In the genomic region with DNA sequence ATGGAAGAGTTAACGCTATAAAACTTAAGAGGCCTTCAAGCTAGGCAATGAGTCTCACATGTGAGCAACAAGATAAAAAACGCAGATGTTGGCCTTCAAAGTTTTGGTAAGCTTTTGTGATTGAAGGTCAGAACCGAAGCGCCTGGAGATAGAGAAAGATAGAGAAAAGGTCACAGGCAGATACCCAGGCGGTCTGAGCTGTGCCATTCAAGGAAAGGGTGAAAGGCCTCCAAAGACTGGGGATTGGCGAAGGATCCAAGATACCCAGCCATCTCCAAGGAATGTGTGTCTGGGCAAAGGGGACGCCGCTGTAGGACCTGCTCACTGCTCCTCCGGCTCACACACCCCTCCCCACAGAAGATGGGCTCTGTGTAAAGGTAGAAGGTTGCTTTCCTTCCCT, we compare ENCODE assay signal across 16 mouse cellular contexts. TPM values are rescaled to one million over a fixed set of nuclear protein-coding genes. Genes with fewer than 3 reads are reported as not detected.
DNase-seq lines count a peak whose midpoint lies in the region; ATAC-seq and TF ChIP-seq lines count a peak whose summit lies in the region.
"Had no signal": no experiment of that assay in that cellular context is flagged by ENCODE, and none has a peak within 500 bp of the region (broad histone marks: within the 10 kb centered on the region; RNA-seq: fewer than 3 reads in every experiment).

No protein-coding gene starts in this region.

- H3K9me3 ChIP-seq in heart, embryonic 10.5 days, result no peaks in the 10 kb centered on the region
- H3K9me3 ChIP-seq in lung, embryonic 14.5 days (ENCODE audit: low read depth, low read length), result no peaks in the 10 kb centered on the region
- no peaks in the 10 kb centered on the region for H3K9me3 ChIP-seq in liver, embryonic 15.5 days (replicated peaks)
- no peaks in the 10 kb centered on the region for H3K9me3 ChIP-seq in forebrain, embryonic 13.5 days (replicated peaks)
- H3K9me3 ChIP-seq: embryonic facial prominence, embryonic 12.5 days; G1E; hindbrain, embryonic 13.5 days; neural tube, embryonic 13.5 days had no signal

- no peak for ATAC-seq in lung, embryonic 14.5 days (ENCODE audit: insufficient read depth)
- no peak for ATAC-seq in liver, embryonic 15.5 days (ENCODE audit: insufficient read depth)
- ATAC-seq in forebrain, embryonic 13.5 days, result no peak

- H3K27me3 ChIP-seq in heart, embryonic 10.5 days (ENCODE audit: insufficient read depth, poor library complexity, severe bottlenecking), result no peaks in the 10 kb centered on the region
- H3K27me3 ChIP-seq in lung, embryonic 14.5 days (ENCODE audit: insufficient read depth, low read length), result peaks cover 7% of the 10 kb centered on the region; the same call in 1 of the 2 replicates
- peaks cover 17% of the 10 kb centered on the region for H3K27me3 ChIP-seq in liver, embryonic 15.5 days
- no peaks in the 10 kb centered on the region for H3K27me3 ChIP-seq in forebrain, embryonic 13.5 days
- H3K27me3 ChIP-seq: embryonic facial prominence, embryonic 12.5 days; neural tube, embryonic 13.5 days had no signal

- peak overlapping the region; percentile 93 for H3K27ac ChIP-seq in heart, embryonic 10.5 days
- peak overlapping the region; percentile 96; the same call in 1 of the 2 replicates for H3K27ac ChIP-seq in lung, embryonic 14.5 days (ENCODE audit: low read depth)
- peak overlapping the region; percentile 100 for H3K27ac ChIP-seq in liver, embryonic 15.5 days (replicated peaks)
- H3K27ac ChIP-seq in forebrain, embryonic 13.5 days, result no peak overlapping the region

- DNase-seq in heart, embryonic 10.5 days (ENCODE audit: low spot score), result no peak
- DNase-seq in heart, postnatal 4 days, result no peak
- no peak for DNase-seq in lung, embryonic 14.5 days
- DNase-seq in lung, postnatal 36 days, result no peak
- DNase-seq in adrenal gland, postnatal 36 days, result peak; percentile 46 to 55
- DNase-seq in right cerebral cortex, postnatal 25 days, result no peak
- DNase-seq: cerebellum, postnatal 36 days; midbrain, embryonic 14.5 days; thymus, postnatal 36 days had no signal

- peaks cover 9% of the 10 kb centered on the region; the same call in 1 of the 2 replicates for H3K36me3 ChIP-seq in heart, embryonic 10.5 days
- H3K36me3 ChIP-seq in lung, embryonic 14.5 days (ENCODE audit: insufficient read depth), result peaks cover 20% of the 10 kb centered on the region
- peaks cover 41% of the 10 kb centered on the region for H3K36me3 ChIP-seq in liver, embryonic 15.5 days (replicated peaks)
- H3K36me3 ChIP-seq in forebrain, embryonic 13.5 days (ENCODE audit: poor library complexity, severe bottlenecking), result peaks cover 36% of the 10 kb centered on the region

- no peak overlapping the region for H3K4me3 ChIP-seq in heart, embryonic 10.5 days
- H3K4me3 ChIP-seq in lung, embryonic 14.5 days (ENCODE audit: low read depth, low read length), result no peak overlapping the region
- H3K4me3 ChIP-seq in liver, embryonic 15.5 days (replicated peaks), result no peak overlapping the region
- no peak overlapping the region for H3K4me3 ChIP-seq in forebrain, embryonic 13.5 days
- H3K4me3 ChIP-seq: embryonic facial prominence, embryonic 12.5 days; hindbrain, embryonic 13.5 days; neural tube, embryonic 13.5 days had no signal

- 78% methylated on average over 9 of the region's 9 CpGs for WGBS in heart, embryonic 10.5 days
- 84% methylated on average over 9 of the region's 9 CpGs for WGBS in lung, embryonic 14.5 days
- 58% methylated on average over 9 of the region's 9 CpGs for WGBS in liver, embryonic 15.5 days (ENCODE audit: insufficient replicate concordance)
- WGBS in forebrain, embryonic 13.5 days, result 89% methylated on average over 9 of the region's 9 CpGs

- no peak overlapping the region for H3K4me2 ChIP-seq in lung, embryonic 14.5 days
- no peak overlapping the region for H3K4me2 ChIP-seq in liver, embryonic 15.5 days
- no peak overlapping the region for H3K4me2 ChIP-seq in forebrain, embryonic 13.5 days
- H3K4me2 ChIP-seq: embryonic facial prominence, embryonic 12.5 days; hindbrain, embryonic 13.5 days; neural tube, embryonic 13.5 days had no signal

- H3K9ac ChIP-seq in lung, embryonic 14.5 days, result no peak overlapping the region
- H3K9ac ChIP-seq in liver, embryonic 15.5 days, result no peak overlapping the region
- H3K9ac ChIP-seq in forebrain, embryonic 13.5 days, result no peak overlapping the region
- H3K9ac ChIP-seq: embryonic facial prominence, embryonic 12.5 days; hindbrain, embryonic 13.5 days; neural tube, embryonic 13.5 days had no signal

- peaks cover 71% of the 10 kb centered on the region for H3K4me1 ChIP-seq in heart, embryonic 10.5 days
- peaks cover 28% of the 10 kb centered on the region for H3K4me1 ChIP-seq in lung, embryonic 14.5 days (ENCODE audit: insufficient read depth)
- H3K4me1 ChIP-seq in liver, embryonic 15.5 days (replicated peaks), result peaks cover 73% of the 10 kb centered on the region
- H3K4me1 ChIP-seq in forebrain, embryonic 13.5 days, result peaks cover 15% of the 10 kb centered on the region

- TF ChIP-seq CTCF in lung, embryonic 14.5 days (IDR thresholded peaks at IDR 0.05; ENCODE audit: low read depth), result no peak

RNA-seq across cellular contexts. Expression of a gene that starts 4.8 kb away (rescaled TPM):
- 13.9 and 15.8 TPM in 2 replicates for polyA plus RNA-seq in heart, embryonic 10.5 days (2016; fragmentation: Nextera tagmentation; extraction: Ambion mirVana)
- 10 to 100 TPM in 1 of 2 experiments, 1 to 10 TPM in 1; 9.0 to 10.1 TPM for total RNA-seq in heart, postnatal 4 days (2021)
- polyA plus RNA-seq in lung, embryonic 14.5 days (2014; fragmentation: Nextera tagmentation; extraction: Ambion mirVana), result 13.2 and 14.0 TPM in 2 replicates
- total RNA-seq in adrenal gland, postnatal 36 days (2021), result 10 to 100 TPM; 36.3 to 47.0 TPM
- polyA plus RNA-seq in liver, embryonic 15.5 days (2015; fragmentation: Nextera tagmentation; extraction: Ambion mirVana), result 7.1 and 7.5 TPM in 2 replicates
- polyA plus RNA-seq in forebrain, embryonic 13.5 days (2015; fragmentation: Nextera tagmentation; extraction: Ambion mirVana), result 4.8 and 6.5 TPM in 2 replicates

RNA-seq across cellular contexts. Expression of a gene that starts 13.2 kb away (rescaled TPM):
- 0.21 TPM in 1 of 2 replicates, not detected in the other for polyA plus RNA-seq in heart, embryonic 10.5 days (2016; fragmentation: Nextera tagmentation; extraction: Ambion mirVana)
- total RNA-seq in heart, postnatal 4 days (2021), result not detected
- not detected in 2 replicates for polyA plus RNA-seq in lung, embryonic 14.5 days (2014; fragmentation: Nextera tagmentation; extraction: Ambion mirVana)
- 1 to 10 TPM; 1.5 to 3.3 TPM for total RNA-seq in adrenal gland, postnatal 36 days (2021)
- 0.29 and 0.39 TPM in 2 replicates for polyA plus RNA-seq in liver, embryonic 15.5 days (2015; fragmentation: Nextera tagmentation; extraction: Ambion mirVana)
- polyA plus RNA-seq in forebrain, embryonic 13.5 days (2015; fragmentation: Nextera tagmentation; extraction: Ambion mirVana), result not detected in 2 replicates
- polyA plus RNA-seq: C2C12 had no signal

RNA-seq across cellular contexts. Expression of a gene that starts 17.4 kb away (rescaled TPM):
- polyA plus RNA-seq in heart, embryonic 10.5 days (2016; fragmentation: Nextera tagmentation; extraction: Ambion mirVana), result 36.5 and 37.0 TPM in 2 replicates
- total RNA-seq in heart, postnatal 4 days (2021), result 10 to 100 TPM; 15.4 to 16.2 TPM
- 37.9 and 38.0 TPM in 2 replicates for polyA plus RNA-seq in lung, embryonic 14.5 days (2014; fragmentation: Nextera tagmentation; extraction: Ambion mirVana)
- 100 to 1,000 TPM in 1 of 2 experiments, 10 to 100 TPM in 1; 71.3 to 111 TPM for total RNA-seq in adrenal gland, postnatal 36 days (2021)
- 18.9 and 22.9 TPM in 2 replicates for polyA plus RNA-seq in liver, embryonic 15.5 days (2015; fragmentation: Nextera tagmentation; extraction: Ambion mirVana)
- 45.8 and 48.2 TPM in 2 replicates for polyA plus RNA-seq in forebrain, embryonic 13.5 days (2015; fragmentation: Nextera tagmentation; extraction: Ambion mirVana)

RNA-seq across cellular contexts. Expression of a gene that starts 22.1 kb away (rescaled TPM):
- polyA plus RNA-seq in heart, embryonic 10.5 days (2016; fragmentation: Nextera tagmentation; extraction: Ambion mirVana), result 42.6 and 52.0 TPM in 2 replicates
- total RNA-seq in heart, postnatal 4 days (2021), result 10 to 100 TPM; 17.5 to 17.7 TPM
- 39.1 and 40.5 TPM in 2 replicates for polyA plus RNA-seq in lung, embryonic 14.5 days (2014; fragmentation: Nextera tagmentation; extraction: Ambion mirVana)
- 10 to 100 TPM; 50.1 to 63.1 TPM for total RNA-seq in adrenal gland, postnatal 36 days (2021)
- 24.2 and 26.7 TPM in 2 replicates for polyA plus RNA-seq in liver, embryonic 15.5 days (2015; fragmentation: Nextera tagmentation; extraction: Ambion mirVana)
- polyA plus RNA-seq in forebrain, embryonic 13.5 days (2015; fragmentation: Nextera tagmentation; extraction: Ambion mirVana), result 71.1 and 81.2 TPM in 2 replicates

RNA-seq across cellular contexts. Expression of a gene that starts 30.2 kb away (rescaled TPM):
- polyA plus RNA-seq in heart, embryonic 10.5 days (2016; fragmentation: Nextera tagmentation; extraction: Ambion mirVana), result 29.6 and 40.8 TPM in 2 replicates
- 10 to 100 TPM; 11.7 to 13.6 TPM for total RNA-seq in heart, postnatal 4 days (2021)
- polyA plus RNA-seq in lung, embryonic 14.5 days (2014; fragmentation: Nextera tagmentation; extraction: Ambion mirVana), result 39.9 and 44.1 TPM in 2 replicates
- total RNA-seq in adrenal gland, postnatal 36 days (2021), result 1 to 10 TPM; 5.8 to 6.6 TPM
- polyA plus RNA-seq in liver, embryonic 15.5 days (2015; fragmentation: Nextera tagmentation; extraction: Ambion mirVana), result 15.2 and 15.4 TPM in 2 replicates
- polyA plus RNA-seq in forebrain, embryonic 13.5 days (2015; fragmentation: Nextera tagmentation; extraction: Ambion mirVana), result 63.3 and 64.1 TPM in 2 replicates

Comparison
In these comparisons a context has a peak if more than half of its experiments do, and no peak if none do; other contexts are left out.
1. DNase-seq: peak in adrenal gland, postnatal 36 days (2 of 2); none in heart, embryonic 10.5 days (single experiment), heart, postnatal 4 days (single experiment), lung, embryonic 14.5 days (single experiment), lung, postnatal 36 days (single experiment) and right cerebral cortex, postnatal 25 days (single experiment).